Mouse (Mus musculus) monocyte, adult 2 months (primary cell): ENCODE data around the gene Rbm43.
"Not testable (repeated sequence)": the region's sequence is repeated elsewhere in the genome, so short reads cannot be mapped to it uniquely, and the experiment has no call there.

Experiments used
- DNase-seq, 2 experiments: peaks; one replicate each; pipeline ENCODE4 v3.0.0; 2022; ENCODE audit warnings: low spot score in 2 of 2, low read depth in 1 of 2

Gene Rbm43

DNA sequence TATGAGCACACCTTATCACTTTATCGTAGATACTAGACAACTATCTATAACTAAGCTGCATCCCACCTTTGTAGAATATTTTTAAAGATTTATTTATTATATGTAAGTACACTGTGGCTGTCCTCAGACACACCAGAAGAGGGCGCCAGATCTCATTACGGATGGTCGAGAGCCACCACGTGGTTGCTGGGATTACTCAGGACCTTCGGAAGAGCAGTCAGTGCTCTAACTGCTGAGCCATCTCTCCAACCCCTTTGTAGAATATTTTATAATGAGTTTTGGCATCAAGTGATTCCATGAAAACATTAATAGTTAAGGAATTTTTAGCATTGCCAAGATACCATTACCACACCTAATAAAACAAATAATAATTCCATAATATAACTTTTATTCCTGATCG lies 20.4 kb downstream of the Rbm43 start:
- DNase-seq, result no peak

DNA sequence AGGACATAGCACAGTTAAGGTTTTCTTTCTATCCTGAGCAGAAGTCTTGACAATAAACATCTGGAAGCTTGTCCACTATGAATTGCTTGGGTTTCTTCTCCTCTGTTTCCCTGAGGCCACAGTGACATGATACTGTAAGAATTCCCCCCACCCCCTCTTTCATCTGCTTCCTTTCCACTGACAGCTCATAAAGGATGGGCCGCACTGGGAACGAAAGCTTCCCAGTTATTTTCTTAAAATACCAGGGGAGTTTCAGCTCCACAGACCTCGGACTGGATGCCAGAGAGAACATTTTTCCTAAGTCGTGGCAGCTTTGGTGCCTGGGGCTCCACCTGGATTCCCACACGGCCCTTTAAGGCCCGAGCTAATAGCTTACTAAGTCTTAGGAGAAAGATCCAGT lies 22.2 kb downstream of the Rbm43 start:
- DNase-seq, result no peak

GRCm38 (mm10) chr2:51911864-51912263 lies 23.1 kb downstream of the Rbm43 start:
- DNase-seq, result no peak

DNA sequence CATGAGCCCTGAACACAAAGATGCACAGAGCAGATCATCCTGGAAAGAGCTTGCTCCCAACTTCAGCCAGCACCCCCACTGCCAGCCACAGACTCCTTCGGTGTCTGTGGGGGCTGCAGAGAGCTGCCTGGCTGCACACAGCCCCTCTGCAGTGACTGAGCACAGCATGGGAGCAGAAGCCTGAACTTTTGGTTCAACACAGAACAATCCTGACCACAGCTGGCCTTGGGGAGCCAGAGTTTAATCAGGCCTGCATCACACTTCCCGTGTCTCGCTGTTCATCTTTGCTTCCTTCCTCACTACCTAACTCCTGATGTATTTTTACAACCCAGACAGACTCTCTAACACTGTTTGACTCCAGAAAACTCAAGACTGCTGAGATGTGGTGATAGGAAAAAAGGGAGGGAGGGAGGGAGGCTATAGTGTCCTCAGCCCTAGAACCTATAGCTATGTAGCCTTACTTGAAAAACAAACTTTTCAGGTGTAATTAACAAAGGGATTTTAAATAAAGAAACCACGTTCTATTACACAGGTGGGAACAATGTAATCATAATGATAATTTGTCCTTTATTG lies 27.3 kb downstream of the Rbm43 start:
- DNase-seq, result no peak

DNA sequence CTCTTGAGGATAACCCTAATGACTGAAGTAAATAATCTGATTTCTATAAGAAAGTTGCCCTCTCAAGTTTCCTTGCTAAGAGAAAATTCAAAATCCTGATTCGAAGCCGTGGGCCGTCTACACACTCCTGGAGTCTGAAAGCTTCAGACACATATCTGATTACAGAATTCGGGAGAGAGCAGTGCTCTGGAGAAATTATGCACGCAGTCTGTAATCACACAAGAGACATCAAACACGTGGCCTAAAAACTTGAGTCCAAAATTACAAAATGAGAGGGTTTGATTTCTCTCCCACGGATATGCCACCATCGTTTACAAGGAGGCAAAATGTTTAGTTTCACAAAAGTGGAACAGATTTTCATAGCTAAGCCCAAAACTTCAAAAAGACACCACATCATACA lies 29.3 kb downstream of the Rbm43 start:
- DNase-seq, result no peak

- no peak for DNase-seq
Measured at GRCm38 (mm10) chr2:51892411-51892901, 42.5 kb downstream of the Rbm43 start.

GRCm38 (mm10) chr2:51890961-51891360 lies 44.0 kb downstream of the Rbm43 start:
- DNase-seq, result no peak

DNA sequence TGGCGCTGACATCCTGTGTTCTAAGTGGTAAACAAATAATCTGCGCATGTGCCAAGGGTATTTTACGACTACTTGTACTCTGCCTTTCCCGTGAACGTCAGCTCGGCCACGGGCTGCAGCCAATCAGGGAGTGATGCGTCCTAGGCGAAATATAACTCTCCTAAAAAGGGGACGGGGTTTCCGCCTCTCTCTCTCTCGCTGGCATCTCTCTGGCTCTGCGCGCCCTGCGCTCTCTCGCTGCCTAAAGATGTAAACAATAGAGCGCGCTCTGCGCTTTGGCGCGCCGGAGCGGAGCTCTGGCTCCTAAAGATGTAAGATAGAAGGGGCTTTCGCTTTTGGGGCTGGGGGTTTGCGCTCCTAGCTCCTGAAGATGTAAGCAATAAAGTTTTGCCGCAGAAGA lies 44.8 kb downstream of the Rbm43 start:
- DNase-seq, result not testable (repeated sequence)

- no peak for DNase-seq
Measured at GRCm38 (mm10) chr2:51880143-51880542, 54.8 kb downstream of the Rbm43 start.
